Mouse (Mus musculus) induced T-regulatory cell, adult 2 months (primary cell): ENCODE results near the gene Rin1.
"Not testable (repeated sequence)": the region's sequence is repeated elsewhere in the genome, so short reads cannot be mapped to it uniquely, and the experiment has no call there.

Experiments
- DNase-seq: peaks from one replicate; pipeline ENCODE4 v3.0.0-alpha.2; 2012; ENCODE audit warnings: low read depth

Rin1 gene

GRCm38 (mm10) chr19:5068570-5069234 lies 18.4 kb downstream of the Rin1 start:
- DNase-seq, result no peak

GRCm38 (mm10) chr19:5069486-5069885 lies 19.2 kb downstream of the Rin1 start:
- no peak for DNase-seq

GRCm38 (mm10) chr19:5069978-5070377 lies 19.7 kb downstream of the Rin1 start:
- DNase-seq, result no peak

- no peak for DNase-seq
Observed at GRCm38 (mm10) chr19:5071077-5071476, 20.8 kb downstream of the Rin1 start.

GRCm38 (mm10) chr19:5071545-5072369 lies 21.5 kb downstream of the Rin1 start:
- DNase-seq, result peak; percentile 89

GRCm38 (mm10) chr19:5072389-5073019 lies 22.2 kb downstream of the Rin1 start:
- no peak for DNase-seq

GRCm38 (mm10) chr19:5073028-5073427 lies 22.7 kb downstream of the Rin1 start:
- peak; percentile 81 for DNase-seq

GRCm38 (mm10) chr19:5073518-5073917 lies 23.2 kb downstream of the Rin1 start:
- no peak for DNase-seq

- no peak for DNase-seq
Observed at GRCm38 (mm10) chr19:5079279-5079678, 29.0 kb downstream of the Rin1 start.

- no peak for DNase-seq
Observed at GRCm38 (mm10) chr19:5082005-5082404, 31.7 kb downstream of the Rin1 start.

GRCm38 (mm10) chr19:5082596-5082995 lies 32.3 kb downstream of the Rin1 start:
- no peak for DNase-seq

GRCm38 (mm10) chr19:5083961-5084833 lies 33.9 kb downstream of the Rin1 start:
- no peak for DNase-seq

GRCm38 (mm10) chr19:5084834-5085144 lies 34.5 kb downstream of the Rin1 start:
- DNase-seq, result no peak

- peak; percentile 47 for DNase-seq
Observed at GRCm38 (mm10) chr19:5085145-5085863, 35.0 kb downstream of the Rin1 start, which contains the start of gene Tmem151a. TSS of gene Tmem151a (minus strand) at chr19:5085531.

GRCm38 (mm10) chr19:5086533-5086932 lies 36.3 kb downstream of the Rin1 start:
- DNase-seq, result not testable (repeated sequence)

GRCm38 (mm10) chr19:5087884-5088728 lies 37.8 kb downstream of the Rin1 start, which contains the start of gene Yif1a:
TSS of gene Yif1a (plus strand) at chr19:5088538.
- peak; percentile 99 for DNase-seq

- DNase-seq, result no peak
Observed at GRCm38 (mm10) chr19:5089324-5089723, 39.0 kb downstream of the Rin1 start.

GRCm38 (mm10) chr19:5092083-5092482 lies 41.8 kb downstream of the Rin1 start:
- DNase-seq, result no peak

- no peak for DNase-seq
Observed at GRCm38 (mm10) chr19:5093481-5094242, 43.4 kb downstream of the Rin1 start.

- DNase-seq, result peak; percentile 91
Observed at GRCm38 (mm10) chr19:5094243-5094632, 44.0 kb downstream of the Rin1 start.
